Mouse (Mus musculus) C2C12 (cell line): Measurements from ENCODE around the gene Ablim2. TPM values are rescaled to one million over a fixed set of nuclear protein-coding genes. Genes with fewer than 3 reads are reported as not detected.

Experiments
- H3K27me3 ChIP-seq: one replicate; pipeline ENCODE4 v1.6.1; 2011; ENCODE audit not compliant: control insufficient read depth, insufficient read depth, insufficient read length
- H3K36me3 ChIP-seq: one replicate; pipeline ENCODE4 v1.6.1; 2011; ENCODE audit not compliant: control insufficient read depth, insufficient read depth
- H3K4me3 ChIP-seq: one replicate; pipeline ENCODE4 v1.5.1; 2011; ENCODE audit warnings: mild to moderate bottlenecking, control low read depth; ENCODE audit not compliant: poor library complexity, insufficient read depth, severe bottlenecking
- H3K79me2 ChIP-seq: one replicate; pipeline ENCODE4 v1.6.1; 2011; ENCODE audit not compliant: control insufficient read depth, insufficient read depth
- H3K79me3 ChIP-seq: one replicate; pipeline ENCODE4 v1.6.1; 2011; ENCODE audit warnings: low read depth, control low read depth
- H3ac ChIP-seq: one replicate; pipeline ENCODE3; 2011; ENCODE audit warnings: low read depth; ENCODE audit not compliant: control insufficient read depth, insufficient read length
- CEBPB ChIP-seq: IDR thresholded peaks from one replicate; pipeline ENCODE4 v1.6.1; 2011; ENCODE audit warnings: low read depth, mild to moderate bottlenecking, control low read depth, moderate library complexity
- CTCF ChIP-seq: IDR thresholded peaks from one replicate; pipeline ENCODE4 v1.5.1; 2011; ENCODE audit not compliant: control insufficient read depth, insufficient read depth, insufficient read length
- FOSL1 ChIP-seq: IDR thresholded peaks from one replicate; pipeline ENCODE4 v1.8.0; 2011; ENCODE audit warnings: mild to moderate bottlenecking, low read length; ENCODE audit not compliant: poor library complexity, insufficient read depth, severe bottlenecking
- MAX ChIP-seq: IDR thresholded peaks from one replicate; pipeline ENCODE4 v1.6.1; 2011; ENCODE audit warnings: mild to moderate bottlenecking, control low read depth
- MYOD1 ChIP-seq: IDR thresholded peaks from one replicate; pipeline ENCODE4 v1.6.1; 2011; ENCODE audit warnings: low read depth; ENCODE audit not compliant: control insufficient read depth, insufficient read length
- MYOG ChIP-seq: IDR thresholded peaks from one replicate; pipeline ENCODE4 v1.6.1; 2011; ENCODE audit not compliant: control insufficient read depth, insufficient read length; ENCODE audit errors: extremely low read depth
- USF1 ChIP-seq: IDR thresholded peaks from one replicate; pipeline ENCODE4 v1.6.1; 2011; ENCODE audit warnings: low read depth, mild to moderate bottlenecking, control low read depth, moderate library complexity
- polyA plus RNA-seq: library from polyadenylated mRNA; unstranded; fragments of >200 nt; fragmentation: generic; extraction: Trizol; gene quantifications from one replicate; pipeline ENCODE4 v1.2.1, GENCODE M21; 2012; ENCODE audit warnings: missing spikeins

Ablim2 gene
- polyA plus RNA-seq, 1 experiment = 0.08 TPM

DNA sequence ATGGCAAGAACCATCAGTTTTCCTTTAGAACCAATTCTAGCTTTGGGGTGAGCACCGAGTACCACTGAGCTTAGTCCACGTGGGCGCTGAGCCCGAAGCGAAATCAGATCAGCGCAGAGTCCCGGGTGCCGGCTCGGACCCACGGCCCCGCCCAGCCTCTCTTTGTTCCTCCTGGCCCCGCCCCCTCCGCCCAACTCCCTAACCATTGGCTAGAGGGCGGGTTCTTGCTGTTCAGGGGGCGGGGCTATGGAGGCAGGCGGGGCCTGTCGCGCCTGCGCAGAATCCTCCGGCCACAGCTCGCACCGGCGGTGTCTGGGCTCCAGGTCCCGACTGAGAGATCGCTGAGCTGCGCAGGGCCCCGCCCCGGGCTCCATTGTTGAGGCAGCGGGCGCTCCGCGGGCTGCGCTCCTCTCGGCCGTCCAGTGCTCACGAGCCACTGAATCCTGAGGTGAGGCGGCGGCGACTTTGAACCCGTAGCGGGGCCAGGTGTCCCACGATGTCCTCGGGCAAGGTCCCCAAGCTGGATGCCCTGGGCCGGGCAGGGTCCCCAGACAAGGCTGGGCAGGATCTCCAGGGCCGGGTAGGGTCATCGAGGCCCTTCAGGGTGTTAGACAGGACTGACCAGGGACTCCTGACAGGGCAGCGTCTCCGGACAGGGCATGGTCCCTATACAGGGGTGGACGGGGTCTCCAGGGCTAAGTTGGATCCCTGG lies 135.6 kb downstream of the Ablim2 start, which contains the start of gene Afap1:
Gene Afap1 (plus strand): TSS at position 227 of the 712 bp plus-strand sequence.
- peak within 1 kb of the TSS; percentile 82 for H3K4me3 ChIP-seq
- peaks cover 50% of the 10 kb centered on the region for H3K79me2 ChIP-seq
- peaks cover 3% of the 10 kb centered on the region for H3K36me3 ChIP-seq
- peak within 1 kb of the TSS; percentile 91 for H3ac ChIP-seq
- no peaks in the 10 kb centered on the region for H3K27me3 ChIP-seq
- TF ChIP-seq MAX (peak; percentile 71), MYOD1 (no peak), CEBPB (no peak), USF1 (peak; percentile 40)
- peaks cover 48% of the 10 kb centered on the region for H3K79me3 ChIP-seq

GRCm38 (mm10) chr5:35893805-35894260 lies 136.2 kb downstream of the Ablim2 start:
- peaks cover 54% of the 10 kb centered on the region for H3K79me3 ChIP-seq
- H3K36me3 ChIP-seq = peaks cover 6% of the 10 kb centered on the region
- TF ChIP-seq MAX = no peak
- no peak for TF ChIP-seq MYOD1
- no peak for TF ChIP-seq MYOG
- no peak for TF ChIP-seq FOSL1
- no peak for TF ChIP-seq CEBPB
- TF ChIP-seq USF1 = no peak
- peak; percentile 27 for TF ChIP-seq CTCF
- H3K4me3 ChIP-seq = peak overlapping the region; percentile 82
- no peaks in the 10 kb centered on the region for H3K27me3 ChIP-seq
- peak overlapping the region; percentile 91 for H3ac ChIP-seq
- peaks cover 56% of the 10 kb centered on the region for H3K79me2 ChIP-seq

GRCm38 (mm10) chr5:35894295-35895047 lies 136.8 kb downstream of the Ablim2 start:
- peak overlapping the region; percentile 82 for H3K4me3 ChIP-seq
- peak overlapping the region; percentile 91 for H3ac ChIP-seq
- peaks cover 6% of the 10 kb centered on the region for H3K36me3 ChIP-seq
- peaks cover 58% of the 10 kb centered on the region for H3K79me3 ChIP-seq
- no peaks in the 10 kb centered on the region for H3K27me3 ChIP-seq
- peaks cover 62% of the 10 kb centered on the region for H3K79me2 ChIP-seq
- no peak for TF ChIP-seq MYOD1
- TF ChIP-seq USF1 = no peak
- no peak for TF ChIP-seq MAX
- no peak for TF ChIP-seq MYOG
- TF ChIP-seq CEBPB = no peak
- no peak for TF ChIP-seq FOSL1
- TF ChIP-seq CTCF = no peak

GRCm38 (mm10) chr5:35895926-35896325 lies 138.2 kb downstream of the Ablim2 start:
- H3K27me3 ChIP-seq = no peaks in the 10 kb centered on the region
- H3K36me3 ChIP-seq = peaks cover 6% of the 10 kb centered on the region
- no peak for TF ChIP-seq CTCF
- TF ChIP-seq MAX = no peak
- TF ChIP-seq MYOD1 = no peak
- no peak for TF ChIP-seq CEBPB
- TF ChIP-seq FOSL1 = no peak
- no peak for TF ChIP-seq USF1
- TF ChIP-seq MYOG = no peak
- peaks cover 69% of the 10 kb centered on the region for H3K79me3 ChIP-seq
- no peak overlapping the region for H3K4me3 ChIP-seq
- H3ac ChIP-seq = no peak overlapping the region
- H3K79me2 ChIP-seq = peaks cover 77% of the 10 kb centered on the region

DNA sequence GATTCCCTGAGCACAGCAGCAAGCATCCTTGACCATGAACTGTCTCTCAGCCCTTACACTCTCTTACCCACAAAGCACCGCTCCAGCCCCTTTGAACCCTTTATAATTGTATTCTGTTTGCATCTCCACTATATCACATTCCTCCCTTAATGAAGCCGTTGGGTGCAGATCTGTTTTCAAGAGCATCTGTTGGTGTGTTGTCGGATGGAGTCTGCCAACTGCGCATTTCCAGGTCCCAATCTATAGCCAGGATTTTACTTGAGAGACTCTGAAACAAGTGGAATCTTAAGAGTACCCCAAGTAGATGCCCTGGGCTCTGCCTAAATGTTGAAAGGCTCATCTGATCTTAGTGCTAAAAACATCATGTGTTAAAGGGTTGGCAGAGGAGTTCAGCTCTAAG lies 138.9 kb downstream of the Ablim2 start:
- H3K79me2 ChIP-seq = peaks cover 83% of the 10 kb centered on the region
- no peak overlapping the region for H3K4me3 ChIP-seq
- no peaks in the 10 kb centered on the region for H3K27me3 ChIP-seq
- no peak overlapping the region for H3ac ChIP-seq
- peaks cover 6% of the 10 kb centered on the region for H3K36me3 ChIP-seq
- TF ChIP-seq MAX (no peak), FOSL1 (no peak), USF1 (no peak), CEBPB (no peak), MYOG (no peak), CTCF (no peak), MYOD1 (no peak)
- peaks cover 71% of the 10 kb centered on the region for H3K79me3 ChIP-seq
